Mouse (Mus musculus): Measurements from ENCODE around the gene Dtx3.

DNA sequence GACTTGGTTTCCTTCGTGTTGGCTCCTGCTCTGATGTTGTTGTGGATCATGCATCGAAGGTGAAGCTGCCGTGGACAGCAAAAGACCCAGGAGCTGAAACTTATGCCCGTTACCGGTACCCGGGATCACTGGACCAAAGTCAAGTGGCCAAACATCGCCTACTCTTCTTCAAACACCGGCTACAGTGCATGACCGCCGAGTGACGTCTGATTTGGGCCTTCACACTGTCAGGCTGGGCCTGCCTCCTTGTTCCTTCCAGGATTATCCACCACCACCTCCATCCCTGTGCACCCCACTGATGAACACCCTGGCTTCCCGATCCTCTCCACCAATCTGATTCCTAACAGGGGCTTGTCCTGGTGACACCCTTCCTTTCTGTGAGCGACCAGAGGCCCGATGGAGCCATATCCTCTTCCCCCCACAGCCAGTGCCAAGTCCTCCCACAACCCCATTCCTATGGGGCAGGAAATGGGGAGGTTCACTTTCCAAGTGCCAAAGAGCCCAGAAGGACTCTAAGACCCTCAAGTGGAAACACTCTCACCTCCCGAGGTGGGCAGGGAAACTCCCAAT lies 23.8 kb downstream of the Dtx3 start:
- TF ChIP-seq POLR2A (IDR thresholded peaks at IDR 0.05; ENCODE audit: low read depth, low read length) = no peak
- no peak for TF ChIP-seq CTCF (IDR thresholded peaks at IDR 0.05; ENCODE audit: borderline replicate concordance, insufficient read depth, low read length)
